Mouse (Mus musculus) frontal cortex, postnatal 14 days (tissue): Measurements from ENCODE around the gene Dennd1c.
A peak's percentile ranks its signal among the peaks of the same experiment; 100 is the strongest.
"Not testable (repeated sequence)": the region's sequence is repeated elsewhere in the genome, so short reads cannot be mapped to it uniquely, and the experiment has no call there.

ENCODE experiments used
- DNase-seq, 2 experiments: peaks; one replicate each; pipeline ENCODE4 v3.0.0; 2022; ENCODE audit warnings: low spot score in 2 of 2

Dennd1c gene

GRCm38 (mm10) chr17:57095855-57096622 lies 17.7 kb upstream of the Dennd1c start:
- DNase-seq, result no peak

GRCm38 (mm10) chr17:57094222-57094621 lies 15.9 kb upstream of the Dennd1c start:
- no peak for DNase-seq

- DNase-seq, result peak; percentile 78 to 82
These were observed 8.9 kb upstream of the Dennd1c start, which contains the start of gene Tubb4a for GRCm38 (mm10) chr17:57087049-57087832. TSS of gene Tubb4a (minus strand) at chr17:57087782.

- no peak for DNase-seq
These were observed 7.8 kb upstream of the Dennd1c start for GRCm38 (mm10) chr17:57085970-57086757.

- DNase-seq, result no peak
These were observed 4.2 kb upstream of the Dennd1c start for GRCm38 (mm10) chr17:57082481-57082880.

- no peak for DNase-seq
These were observed 3.0 kb upstream of the Dennd1c start for GRCm38 (mm10) chr17:57081234-57081842.

GRCm38 (mm10) chr17:57079919-57080318 lies 1.6 kb upstream of the Dennd1c start:
- DNase-seq, result no peak

- no peak for DNase-seq
These were observed 1.4 kb downstream of the Dennd1c start for GRCm38 (mm10) chr17:57076916-57077315.

- no peak for DNase-seq
These were observed 7.6 kb downstream of the Dennd1c start for GRCm38 (mm10) chr17:57070699-57071098.

GRCm38 (mm10) chr17:57070272-57070671 lies 8.0 kb downstream of the Dennd1c start:
- no peak for DNase-seq

- no peak for DNase-seq
These were observed 11.4 kb downstream of the Dennd1c start for GRCm38 (mm10) chr17:57066908-57067307.

GRCm38 (mm10) chr17:57063031-57063430 lies 15.3 kb downstream of the Dennd1c start:
- DNase-seq, result no peak

- no peak for DNase-seq
These were observed 15.8 kb downstream of the Dennd1c start for GRCm38 (mm10) chr17:57062548-57062947.

- no peak for DNase-seq
These were observed 16.2 kb downstream of the Dennd1c start for GRCm38 (mm10) chr17:57062011-57062521.

GRCm38 (mm10) chr17:57061069-57061468 lies 17.2 kb downstream of the Dennd1c start:
- no peak for DNase-seq

GRCm38 (mm10) chr17:57060231-57060801 lies 18.0 kb downstream of the Dennd1c start:
- peak; percentile 94 to 95 for DNase-seq

- peak; percentile 59 to 65 for DNase-seq
These were observed 18.8 kb downstream of the Dennd1c start, which contains the start of gene Slc25a23 for GRCm38 (mm10) chr17:57059486-57059977. TSS of gene Slc25a23 (minus strand) at chr17:57059863.

- DNase-seq, result no peak
These were observed 19.3 kb downstream of the Dennd1c start, which contains the start of gene Crb3 for GRCm38 (mm10) chr17:57058891-57059485. TSS of gene Crb3 (plus strand) at chr17:57059105.

GRCm38 (mm10) chr17:57056246-57056645 lies 22.1 kb downstream of the Dennd1c start:
- DNase-seq, result no peak

- not testable (repeated sequence) for DNase-seq
These were observed 26.6 kb downstream of the Dennd1c start for GRCm38 (mm10) chr17:57051679-57052078.
